Mouse (Mus musculus) naive thymus-derived CD4-positive, alpha-beta T cell, adult 5 months (primary cell): ENCODE data around the gene H2bfm. TPM values are rescaled to one million over a fixed set of nuclear protein-coding genes. Genes with fewer than 3 reads are reported as not detected.

Source experiments
- polyA plus RNA-seq: library from polyadenylated mRNA; unstranded; fragments of 100-300 nt; shearing (Covaris generic); gene quantifications from one replicate; pipeline ENCODE4 v1.2.1, GENCODE M21; 2017

The H2bfm gene
- polyA plus RNA-seq = not detected

DNA sequence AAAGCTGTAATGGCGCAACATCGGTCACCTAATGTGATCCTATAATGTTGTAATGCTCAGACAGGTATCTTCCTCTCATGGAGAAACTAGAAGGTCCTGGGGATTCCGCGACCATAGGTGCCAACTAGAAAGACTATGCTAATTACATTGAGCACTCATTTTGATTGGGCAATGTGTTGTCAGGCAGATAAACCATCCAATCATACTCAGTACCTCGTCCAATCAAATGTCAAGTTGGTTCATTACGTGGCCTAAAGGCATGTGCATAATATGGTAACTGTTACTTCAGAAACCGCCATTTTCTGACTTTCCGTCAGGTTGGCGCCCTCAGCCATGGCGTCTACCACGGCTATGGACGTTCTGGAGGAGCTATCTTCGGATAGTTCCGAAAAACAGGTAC lies at the start of gene H2bfm:
TSS of gene H2bfm (plus strand) at position 295 of the 400 bp plus-strand sequence.

GRCm38 (mm10) chrX:136975397-136975796 lies 48.3 kb downstream of the H2bfm start, which contains the start of gene Tmsb15b2:
Gene Tmsb15b2, minus strand, starts transcription at chrX:136975497.

DNA sequence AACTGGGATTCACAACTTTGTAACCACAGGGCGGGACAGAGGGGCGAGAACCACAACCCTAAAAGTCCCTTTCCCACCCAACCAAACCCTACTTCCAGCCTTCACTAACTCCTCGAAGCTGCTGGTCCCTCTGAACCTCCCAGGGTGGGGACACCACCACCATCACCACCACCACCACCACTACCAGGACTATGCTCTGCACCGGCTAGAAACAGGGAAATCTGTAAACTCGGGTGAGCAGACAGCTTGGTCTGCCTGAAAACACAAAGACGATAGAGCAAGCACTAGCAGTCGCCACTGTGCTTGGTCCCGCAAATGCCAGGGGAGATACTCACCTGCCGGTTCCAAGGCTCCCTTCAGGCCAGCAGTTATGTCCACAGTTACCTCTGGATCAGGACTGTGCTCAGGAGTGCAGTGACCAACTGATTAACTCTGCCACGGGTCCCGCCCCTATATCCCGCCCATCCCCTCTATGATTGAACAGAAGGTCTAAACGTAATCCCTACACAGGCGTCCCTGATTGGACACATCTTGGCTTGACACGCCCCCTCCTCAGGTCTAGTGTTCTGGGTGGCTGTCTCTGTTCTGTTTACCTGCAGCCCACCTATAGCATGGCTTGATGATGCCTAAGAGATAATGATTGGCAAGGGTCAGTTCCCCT lies 49.4 kb downstream of the H2bfm start, which contains the start of the genes Tmsb15l and Tmsb15b1:
TSS of gene Tmsb15l (minus strand) at position 446 of the 661 bp plus-strand sequence.
TSS of gene Tmsb15b1 (minus strand) at position 451 of the 661 bp plus-strand sequence.

Other genes starting within 250 kb of the H2bfm start
- gene Tceal1, start 219.3 kb upstream of the H2bfm start, polyA plus RNA-seq = 0.57 TPM
- gene Morf4l2, start 183.6 kb upstream of the H2bfm start, polyA plus RNA-seq = 293 TPM
- not detected for gene Glra4, start 147.2 kb upstream of the H2bfm start, polyA plus RNA-seq
- 2.6 TPM for gene Plp1, start 104.7 kb upstream of the H2bfm start, polyA plus RNA-seq
- not detected for gene Rab9b, start 58.6 kb upstream of the H2bfm start, polyA plus RNA-seq
- 20.3 TPM for gene Tmsb15b2, start 48.2 kb downstream of the H2bfm start, polyA plus RNA-seq
- 1.9 TPM for gene Tmsb15l, start 49.5 kb downstream of the H2bfm start, polyA plus RNA-seq
- 18.2 TPM for gene Tmsb15b1, start 49.5 kb downstream of the H2bfm start, polyA plus RNA-seq
- gene Zcchc18, start 65.8 kb downstream of the H2bfm start, polyA plus RNA-seq = 2.7 TPM
- 5.6 TPM for gene Slc25a53, start 111.0 kb downstream of the H2bfm start, polyA plus RNA-seq
- 5.8 TPM for gene Fam199x, start 122.3 kb downstream of the H2bfm start, polyA plus RNA-seq
- not detected for gene Esx1, start 194.8 kb downstream of the H2bfm start, polyA plus RNA-seq